Mouse (Mus musculus) forebrain, embryonic 15.5 days (tissue): Measurements from ENCODE around the gene Dpt. TPM values are rescaled to one million over a fixed set of nuclear protein-coding genes. Genes with fewer than 3 reads are reported as not detected.
"Not testable (repeated sequence)": the region's sequence is repeated elsewhere in the genome, so short reads cannot be mapped to it uniquely, and the experiment has no call there.

Experiments
- ATAC-seq: fragments of 200-750 bp; cut with Nextera tagmentation; replicated peaks from 2 replicates; pipeline ENCODE4 v1.8.0; 2017; ENCODE audit warnings: mild to moderate bottlenecking, moderate TSS enrichment, moderate library complexity
- H3K27ac ChIP-seq: fragments of 300-500 bp; sonication (generic); replicated peaks from 2 replicates; pipeline ENCODE4 v1.5.1; 2015; ENCODE audit warnings: mild to moderate bottlenecking, inconsistent platforms
- H3K27me3 ChIP-seq: fragments of 300-500 bp; sonication (generic); 2 replicates; pipeline ENCODE4 v1.6.1; 2015; ENCODE audit warnings: inconsistent platforms
- H3K36me3 ChIP-seq: fragments of 300-500 bp; sonication (generic); 2 replicates; pipeline ENCODE4 v1.6.1; 2015; ENCODE audit warnings: mild to moderate bottlenecking, inconsistent platforms
- H3K4me1 ChIP-seq: fragments of 300-500 bp; sonication (generic); 2 replicates; pipeline ENCODE4 v1.6.1; 2015; ENCODE audit warnings: inconsistent platforms
- H3K4me2 ChIP-seq: fragments of 300-500 bp; sonication (generic); replicated peaks from 2 replicates; pipeline ENCODE4 v1.6.1; 2015; ENCODE audit warnings: mild to moderate bottlenecking, inconsistent platforms
- H3K4me3 ChIP-seq: fragments of 300-500 bp; sonication (generic); 2 replicates; pipeline ENCODE4 v1.5.1; 2015; ENCODE audit warnings: mild to moderate bottlenecking, inconsistent platforms
- H3K9ac ChIP-seq: fragments of 300-500 bp; sonication (generic); replicated peaks from 2 replicates; pipeline ENCODE4 v1.6.1; 2015; ENCODE audit warnings: mild to moderate bottlenecking, inconsistent platforms
- H3K9me3 ChIP-seq: fragments of 300-500 bp; sonication (generic); 2 replicates; pipeline ENCODE4 v1.6.1; 2016; ENCODE audit warnings: inconsistent platforms
- WGBS: fragments of 180-500 bp; shearing (Covaris S2); methylation state at CpG from one replicate; pipeline ENCODE4 v1.1.7; 2015; ENCODE audit warnings: mixed read lengths; 5-methylcytosine and 5-hydroxymethylcytosine counted together
- polyA plus RNA-seq: library from polyadenylated mRNA; unstranded; fragments of >200 nt; fragmentation: Nextera tagmentation; extraction: Ambion mirVana; gene quantifications from 2 replicates; pipeline ENCODE4 v1.2.1, GENCODE M21; 2015

Dpt gene
- polyA plus RNA-seq, 1 experiment from 2014 or later = not detected

DNA sequence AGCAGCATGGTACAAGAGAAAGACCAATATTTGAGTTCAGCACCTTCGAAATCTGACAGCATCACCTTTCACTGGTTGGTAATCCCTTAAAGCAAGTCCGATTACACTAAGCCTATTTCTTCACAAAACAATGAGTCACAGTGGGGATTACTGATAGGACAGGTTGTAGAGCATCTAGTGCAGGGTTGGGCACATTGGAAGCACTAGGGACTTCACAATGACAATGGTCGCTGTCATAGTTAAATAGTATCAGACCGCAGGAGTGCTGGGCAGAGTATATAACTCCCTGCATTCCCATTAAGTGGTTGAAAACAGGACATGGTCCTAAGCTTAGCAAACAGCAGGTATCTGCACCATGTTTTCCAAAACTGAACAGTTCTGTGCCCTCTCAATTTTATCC is 25.8 kb downstream of the Dpt start:
- Histone ChIP-seq H3K27ac (no peak overlapping the region), H3K4me1 (no peaks in the 10 kb centered on the region), H3K9me3 (no peaks in the 10 kb centered on the region), H3K4me3 (no peak overlapping the region), H3K36me3 (no peaks in the 10 kb centered on the region), H3K27me3 (no peaks in the 10 kb centered on the region), H3K4me2 (no peak overlapping the region), H3K9ac (no peak overlapping the region)
- no peak for ATAC-seq
- WGBS = 64% methylated on average over 4 of the region's 4 CpGs

- Histone ChIP-seq H3K27me3 (no peaks in the 10 kb centered on the region), H3K4me2 (no peak overlapping the region), H3K9me3 (no peaks in the 10 kb centered on the region), H3K4me3 (no peak overlapping the region), H3K9ac (no peak overlapping the region), H3K36me3 (no peaks in the 10 kb centered on the region), H3K4me1 (no peaks in the 10 kb centered on the region), H3K27ac (no peak overlapping the region)
- no peak for ATAC-seq
- 58% methylated on average over 2 of the region's 2 CpGs for WGBS
Observed at GRCm38 (mm10) chr1:164824896-164825295, 28.5 kb downstream of the Dpt start.

GRCm38 (mm10) chr1:164829881-164830280 is 33.4 kb downstream of the Dpt start:
- Histone ChIP-seq H3K36me3 (no peaks in the 10 kb centered on the region), H3K27ac (no peak overlapping the region), H3K4me1 (no peaks in the 10 kb centered on the region), H3K4me3 (no peak overlapping the region), H3K9ac (no peak overlapping the region), H3K4me2 (no peak overlapping the region), H3K9me3 (no peaks in the 10 kb centered on the region), H3K27me3 (no peaks in the 10 kb centered on the region)
- WGBS = 50% methylated on average over 1 of the region's 1 CpGs
- ATAC-seq = no peak

- no peak for ATAC-seq
- Histone ChIP-seq H3K27ac (no peak overlapping the region), H3K27me3 (no peaks in the 10 kb centered on the region), H3K36me3 (no peaks in the 10 kb centered on the region), H3K9me3 (no peaks in the 10 kb centered on the region), H3K4me2 (no peak overlapping the region), H3K4me1 (no peaks in the 10 kb centered on the region), H3K9ac (no peak overlapping the region), H3K4me3 (no peak overlapping the region)
- 92% methylated on average over 5 of the region's 5 CpGs for WGBS
Observed at GRCm38 (mm10) chr1:164832459-164832858, 36.0 kb downstream of the Dpt start.

GRCm38 (mm10) chr1:164848616-164849265 is 52.3 kb downstream of the Dpt start:
- Histone ChIP-seq H3K9me3 (no peaks in the 10 kb centered on the region), H3K27me3 (no peaks in the 10 kb centered on the region), H3K4me1 (no peaks in the 10 kb centered on the region), H3K36me3 (no peaks in the 10 kb centered on the region), H3K27ac (no peak overlapping the region), H3K4me2 (no peak overlapping the region), H3K9ac (no peak overlapping the region), H3K4me3 (no peak overlapping the region)
- no peak for ATAC-seq
- 86% methylated on average over 7 of the region's 7 CpGs for WGBS

DNA sequence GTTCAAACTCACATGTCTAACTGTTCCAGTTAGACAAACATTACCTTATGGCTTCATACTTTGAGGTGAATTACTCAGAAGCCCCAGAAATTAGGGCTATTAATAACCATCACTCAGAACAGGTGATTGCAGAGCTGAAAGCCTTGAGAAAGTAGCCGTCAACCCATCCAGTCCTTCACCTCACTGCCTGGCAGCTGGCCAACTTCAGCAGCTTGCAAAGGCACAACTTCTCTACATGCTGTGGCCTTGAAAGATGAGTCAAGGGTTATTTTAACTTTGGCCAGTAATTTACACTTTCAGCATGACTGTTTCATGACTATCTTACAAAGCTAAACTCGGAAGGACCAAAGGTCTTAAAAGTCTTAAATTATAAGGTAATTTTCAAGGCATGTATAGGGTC is 59.3 kb downstream of the Dpt start:
- not testable (repeated sequence) for ATAC-seq, H3K9ac ChIP-seq, H3K27me3 ChIP-seq, H3K4me2 ChIP-seq, H3K36me3 ChIP-seq, H3K4me3 ChIP-seq, H3K4me1 ChIP-seq, H3K9me3 ChIP-seq, H3K27ac ChIP-seq
- WGBS = 73% methylated on average over 2 of the region's 2 CpGs

DNA sequence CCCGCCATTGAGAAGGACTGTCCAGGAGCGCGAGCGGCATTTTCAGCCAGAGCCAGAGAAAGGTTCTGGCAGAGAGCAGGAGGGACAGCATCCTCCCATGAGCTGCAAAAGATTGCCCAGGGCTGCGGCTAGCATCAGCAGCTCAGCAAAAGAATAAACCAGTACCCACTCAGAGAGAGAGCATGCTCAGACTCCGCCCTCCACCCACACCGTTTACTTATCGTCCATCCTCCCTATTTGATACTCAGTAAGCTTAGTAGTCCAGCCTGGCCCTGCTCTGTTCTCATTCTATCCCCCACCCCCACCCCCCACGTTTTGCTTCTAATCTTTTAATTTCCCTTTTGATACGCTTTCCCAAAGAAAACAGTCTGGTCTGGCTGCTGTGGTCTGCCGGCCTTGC is 63.5 kb downstream of the Dpt start:
- Histone ChIP-seq H3K4me2 (no peak overlapping the region), H3K36me3 (no peaks in the 10 kb centered on the region), H3K4me3 (no peak overlapping the region), H3K27ac (no peak overlapping the region), H3K27me3 (no peaks in the 10 kb centered on the region), H3K4me1 (no peaks in the 10 kb centered on the region; the same call in 1 of the 2 replicates), H3K9ac (no peak overlapping the region), H3K9me3 (no peaks in the 10 kb centered on the region)
- no peak for ATAC-seq
- 79% methylated on average over 11 of the region's 11 CpGs for WGBS

DNA sequence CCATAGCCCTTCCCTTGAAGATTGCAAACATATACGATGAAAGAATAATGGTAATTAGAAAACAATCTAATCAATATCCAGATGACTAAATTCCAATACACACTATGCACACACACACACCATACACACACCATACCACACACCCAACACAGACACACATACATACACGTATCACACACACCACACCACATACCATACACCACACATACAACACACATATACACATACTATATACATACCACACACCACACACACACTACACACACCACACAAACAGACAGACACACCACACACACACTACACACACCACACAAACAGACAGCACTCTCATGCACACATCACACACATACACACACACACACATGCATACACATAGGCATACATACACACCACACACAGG is 64.3 kb downstream of the Dpt start:
- H3K27ac ChIP-seq = no peak overlapping the region
- no peaks in the 10 kb centered on the region for H3K9me3 ChIP-seq
- no peak overlapping the region for H3K4me3 ChIP-seq
- 84% methylated on average over 2 of the region's 2 CpGs for WGBS
- H3K36me3 ChIP-seq = no peaks in the 10 kb centered on the region
- no peaks in the 10 kb centered on the region; the same call in 1 of the 2 replicates for H3K4me1 ChIP-seq
- H3K27me3 ChIP-seq = no peaks in the 10 kb centered on the region
- ATAC-seq = peak; percentile 41; the same call in 1 of the 2 replicates
- H3K4me2 ChIP-seq = no peak overlapping the region
- H3K9ac ChIP-seq = no peak overlapping the region

DNA sequence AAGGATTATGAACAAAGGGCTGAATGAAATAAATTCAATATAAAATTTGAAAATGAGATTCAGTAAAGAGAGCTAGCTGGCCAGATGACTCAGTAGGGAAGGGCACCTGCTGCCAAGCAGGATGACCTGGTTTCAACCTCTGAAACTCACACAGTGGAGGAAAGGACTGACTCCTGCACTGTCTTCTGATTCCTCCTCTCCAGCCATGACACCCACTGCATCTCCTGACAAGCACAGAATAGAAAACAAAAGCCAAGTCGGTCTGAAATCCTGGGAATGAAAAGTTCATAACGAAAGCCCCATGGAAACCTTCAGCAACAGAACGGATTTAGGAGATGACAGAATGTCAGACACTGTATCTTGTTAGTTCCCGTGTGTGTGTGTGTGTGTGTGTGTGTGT is 65.1 kb downstream of the Dpt start:
- no peak overlapping the region for H3K4me3 ChIP-seq
- H3K27me3 ChIP-seq = no peaks in the 10 kb centered on the region
- ATAC-seq = no peak
- no peaks in the 10 kb centered on the region; the same call in 1 of the 2 replicates for H3K4me1 ChIP-seq
- H3K9ac ChIP-seq = no peak overlapping the region
- no peaks in the 10 kb centered on the region for H3K36me3 ChIP-seq
- 73% methylated on average over 4 of the region's 4 CpGs for WGBS
- no peak overlapping the region for H3K27ac ChIP-seq
- H3K4me2 ChIP-seq = no peak overlapping the region
- H3K9me3 ChIP-seq = no peaks in the 10 kb centered on the region

GRCm38 (mm10) chr1:164862946-164863883 is 66.8 kb downstream of the Dpt start:
- Histone ChIP-seq H3K4me1 (no peaks in the 10 kb centered on the region; the same call in 1 of the 2 replicates), H3K9ac (no peak overlapping the region), H3K27me3 (no peaks in the 10 kb centered on the region), H3K9me3 (no peaks in the 10 kb centered on the region), H3K27ac (no peak overlapping the region), H3K4me3 (no peak overlapping the region), H3K36me3 (no peaks in the 10 kb centered on the region), H3K4me2 (no peak overlapping the region)
- 50% methylated on average over 12 of the region's 12 CpGs for WGBS
- no peak for ATAC-seq

GRCm38 (mm10) chr1:164864666-164865065 is 68.2 kb downstream of the Dpt start:
- Histone ChIP-seq H3K4me3 (no peak overlapping the region), H3K9me3 (no peaks in the 10 kb centered on the region), H3K36me3 (no peaks in the 10 kb centered on the region), H3K4me2 (no peak overlapping the region), H3K27me3 (no peaks in the 10 kb centered on the region), H3K4me1 (no peaks in the 10 kb centered on the region; the same call in 1 of the 2 replicates), H3K27ac (no peak overlapping the region), H3K9ac (no peak overlapping the region)
- no peak for ATAC-seq
- 97% methylated on average over 3 of the region's 3 CpGs for WGBS

GRCm38 (mm10) chr1:164870694-164871093 is 74.2 kb downstream of the Dpt start:
- Histone ChIP-seq H3K27me3 (no peaks in the 10 kb centered on the region), H3K9me3 (no peaks in the 10 kb centered on the region), H3K9ac (no peak overlapping the region), H3K4me3 (no peak overlapping the region), H3K36me3 (no peaks in the 10 kb centered on the region), H3K4me1 (no peaks in the 10 kb centered on the region), H3K4me2 (no peak overlapping the region), H3K27ac (no peak overlapping the region)
- WGBS = 54% methylated on average over 7 of the region's 7 CpGs
- no peak for ATAC-seq
